Mouse (Mus musculus) lung, postnatal 0 days (tissue): Measurements from ENCODE around the gene Mfsd4b3. TPM values are rescaled to one million over a fixed set of nuclear protein-coding genes. Genes with fewer than 3 reads are reported as not detected.
A peak's percentile ranks its signal among the peaks of the same experiment; 100 is the strongest.

Source experiments
- ATAC-seq: fragments of 200-750 bp; cut with Nextera tagmentation; 2 replicates; pipeline ENCODE4 v1.8.0; 2017; ENCODE audit warnings: moderate library complexity
- DNase-seq: peaks from one replicate; pipeline ENCODE4 v3.0.0-alpha.2; 2016; ENCODE audit warnings: low spot score
- H3K27ac ChIP-seq: fragments of 300-500 bp; sonication (generic); 2 replicates; pipeline ENCODE4 v1.5.1; 2014; ENCODE audit warnings: antibody characterized with exemption, mild to moderate bottlenecking, low read length, mixed read lengths
- H3K27me3 ChIP-seq: fragments of 300-500 bp; sonication (generic); replicated peaks from 2 replicates; pipeline ENCODE4 v1.6.1; 2014; ENCODE audit warnings: low read length, mixed read lengths; ENCODE audit not compliant: insufficient read depth
- H3K36me3 ChIP-seq: fragments of 300-500 bp; sonication (generic); 2 replicates; pipeline ENCODE4 v1.6.1; 2014; ENCODE audit warnings: low read length, mixed read lengths; ENCODE audit not compliant: insufficient read depth
- H3K4me1 ChIP-seq: fragments of 300-500 bp; sonication (generic); 2 replicates; pipeline ENCODE4 v1.6.1; 2014; ENCODE audit warnings: antibody characterized with exemption, low read depth, low read length, mixed read lengths; ENCODE audit not compliant: insufficient read depth
- H3K4me2 ChIP-seq: fragments of 300-500 bp; sonication (generic); replicated peaks from 2 replicates; pipeline ENCODE4 v1.6.1; 2014; ENCODE audit warnings: low read depth, mild to moderate bottlenecking, low read length, moderate library complexity, mixed read lengths
- H3K4me3 ChIP-seq: fragments of 300-500 bp; sonication (generic); 2 replicates; pipeline ENCODE4 v1.5.1; 2014; ENCODE audit warnings: low read depth, low read length
- H3K9ac ChIP-seq: fragments of 300-500 bp; sonication (generic); replicated peaks from 2 replicates; pipeline ENCODE4 v1.6.1; 2014; ENCODE audit warnings: low read depth, mild to moderate bottlenecking
- H3K9me3 ChIP-seq: fragments of 300-500 bp; sonication (generic); 2 replicates; pipeline ENCODE4 v1.6.1; 2016; ENCODE audit warnings: low read length, mixed read lengths
- CTCF ChIP-seq: IDR thresholded peaks from 2 replicates; pipeline ENCODE4 v1.5.1; 2016; ENCODE audit warnings: antibody characterized with exemption, mild to moderate bottlenecking
- EP300 ChIP-seq: IDR thresholded peaks from 2 replicates; pipeline ENCODE4 v1.6.1; 2016; ENCODE audit warnings: antibody characterized with exemption, mild to moderate bottlenecking, control low read depth
- WGBS: fragments of 180-500 bp; shearing (Covaris S2); extraction: QIAGEN DNeasy Blood & Tissue Kit; methylation state at CpG from one replicate; pipeline ENCODE4 v1.1.7; 2014; 5-methylcytosine and 5-hydroxymethylcytosine counted together
- polyA plus RNA-seq: library from polyadenylated mRNA; unstranded; fragments of >200 nt; fragmentation: Nextera tagmentation; extraction: Ambion mirVana; gene quantifications from 2 replicates; pipeline ENCODE4 v1.2.1, GENCODE M21; 2015

Gene Mfsd4b3
- polyA plus RNA-seq, 1 experiment from 2014 or later: 0.55 TPM

GRCm38 (mm10) chr10:39908768-39909441 lies 51.0 kb downstream of the Mfsd4b3 start:
- DNase-seq: no peak
- ATAC-seq: peak; percentile 49
- Histone ChIP-seq H3K27ac (no peak overlapping the region), H3K9me3 (no peaks in the 10 kb centered on the region), H3K36me3 (no peaks in the 10 kb centered on the region), H3K4me1 (no peaks in the 10 kb centered on the region), H3K9ac (0 out of 2 replicates have a peak overlapping the region, but pooled peaks have one; percentile 26), H3K4me3 (peak overlapping the region; percentile 19; the same call in 1 of the 2 replicates), H3K4me2 (peak overlapping the region; percentile 47), H3K27me3 (no peaks in the 10 kb centered on the region)
- no peak for TF ChIP-seq EP300
- no peak for TF ChIP-seq CTCF
- 48% methylated on average over 13 of the region's 13 CpGs for WGBS

DNA sequence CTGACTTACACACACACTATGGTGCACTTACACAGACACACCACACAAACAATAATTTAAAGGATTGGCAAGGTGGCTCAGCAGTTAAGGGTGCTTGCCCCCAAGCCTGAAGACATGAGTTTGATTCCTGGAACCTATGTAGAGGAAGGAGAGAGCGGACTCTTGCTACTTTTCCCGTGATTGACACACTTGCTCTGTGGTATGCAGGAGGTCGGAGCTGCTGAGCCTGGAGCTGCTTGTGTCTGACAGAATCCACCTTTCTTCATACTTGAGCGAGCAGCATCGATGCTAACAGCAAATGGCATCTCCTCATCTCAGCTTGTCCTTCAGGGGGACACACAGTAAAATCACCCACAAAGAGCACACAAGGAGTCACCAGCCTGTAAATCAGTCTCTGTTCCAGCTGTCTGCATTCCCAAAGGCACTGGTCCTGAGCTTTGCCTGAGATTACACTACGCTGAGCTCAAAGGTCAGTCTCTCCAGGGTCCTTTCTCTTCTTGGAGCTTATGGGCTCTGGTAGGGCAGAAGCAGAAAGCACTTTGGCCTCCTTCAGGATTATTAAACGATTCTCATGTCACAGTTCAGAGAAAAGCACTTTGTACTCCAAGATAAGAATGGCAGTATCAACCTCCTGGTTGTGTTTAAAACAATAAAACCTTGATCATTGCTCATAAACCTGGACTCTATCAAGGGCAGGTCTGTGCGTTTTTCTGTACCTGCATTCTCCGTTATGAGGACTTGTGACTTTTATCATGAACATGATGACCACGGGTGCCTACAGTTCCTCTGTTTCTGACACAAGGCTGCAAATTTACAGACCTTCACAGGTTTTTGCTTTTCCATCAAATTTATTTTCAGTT lies 52.9 kb downstream of the Mfsd4b3 start:
- H3K4me3 ChIP-seq: no peak overlapping the region
- TF ChIP-seq EP300: no peak
- no peak for TF ChIP-seq CTCF
- no peaks in the 10 kb centered on the region for H3K4me1 ChIP-seq
- ATAC-seq (no peak), DNase-seq (no peak)
- H3K9me3 ChIP-seq: no peaks in the 10 kb centered on the region
- no peak overlapping the region for H3K9ac ChIP-seq
- H3K27me3 ChIP-seq: no peaks in the 10 kb centered on the region
- no peaks in the 10 kb centered on the region for H3K36me3 ChIP-seq
- no peak overlapping the region for H3K4me2 ChIP-seq
- no peak overlapping the region for H3K27ac ChIP-seq
- 69% methylated on average over 10 of the region's 10 CpGs for WGBS

- Histone ChIP-seq H3K4me3 (no peak overlapping the region), H3K4me2 (no peak overlapping the region), H3K9me3 (no peaks in the 10 kb centered on the region), H3K27ac (no peak overlapping the region), H3K27me3 (no peaks in the 10 kb centered on the region), H3K36me3 (no peaks in the 10 kb centered on the region), H3K9ac (no peak overlapping the region), H3K4me1 (no peaks in the 10 kb centered on the region)
- ATAC-seq (no peak), DNase-seq (no peak)
- TF ChIP-seq CTCF (no peak), EP300 (no peak)
- 76% methylated on average over 3 of the region's 3 CpGs for WGBS
Measured at GRCm38 (mm10) chr10:39904191-39904590, 55.8 kb downstream of the Mfsd4b3 start.

GRCm38 (mm10) chr10:39898874-39899371 lies 61.0 kb downstream of the Mfsd4b3 start, which contains the start of gene Mfsd4b4:
Gene Mfsd4b4 (minus strand): TSS chr10:39899238.
- peak within 1 kb of the TSS; percentile 78 for H3K4me2 ChIP-seq
- H3K27ac ChIP-seq: peak within 1 kb of the TSS; percentile 71
- H3K4me1 ChIP-seq: no peaks in the 10 kb centered on the region
- peak within 1 kb of the TSS; percentile 65 for H3K4me3 ChIP-seq
- TF ChIP-seq CTCF (0 out of 2 replicates have a peak, but pooled peaks have one; percentile 4), EP300 (no peak)
- no peaks in the 10 kb centered on the region for H3K36me3 ChIP-seq
- ATAC-seq: peak; percentile 99
- peak within 1 kb of the TSS; percentile 49 for H3K9ac ChIP-seq
- H3K27me3 ChIP-seq: no peaks in the 10 kb centered on the region
- peak; percentile 96 for DNase-seq
- whole genome bisulfite sequencing: 1% methylated on average over 38 of the region's 41 CpGs
- no peaks in the 10 kb centered on the region for H3K9me3 ChIP-seq

Other genes starting within 250 kb of the Mfsd4b3 start
- 12.9 and 13.5 TPM in 2 replicates for gene Rev3l, start 228.0 kb downstream of the Mfsd4b3 start, polyA plus RNA-seq
- gene Mfsd4b4, start 60.9 kb downstream of the Mfsd4b3 start, polyA plus RNA-seq: 2.7 and 3.3 TPM in 2 replicates
- not detected in 2 replicates for gene Mfsd4b2, start 33.2 kb downstream of the Mfsd4b3 start, polyA plus RNA-seq
- 0.11 and 0.13 TPM in 2 replicates for gene Mfsd4b5, start 26.5 kb upstream of the Mfsd4b3 start, polyA plus RNA-seq
- 0.46 and 0.69 TPM in 2 replicates for gene Mfsd4b1, start 65.1 kb upstream of the Mfsd4b3 start, polyA plus RNA-seq
- 7.3 and 8.7 TPM in 2 replicates for gene Slc16a10, start 182.1 kb upstream of the Mfsd4b3 start, polyA plus RNA-seq